Mouse (Mus musculus): ENCODE measurements at regions not wholly inside any gene's neighbourhood (a gene's known extent, or its start where the extent isn't known, plus 50 kb on each side); places are given as distances from the start of the nearest gene placed in this dataset.

GRCm38 (mm10) chr9:14200852-14201251, 74.0 kb upstream of the Sesn3 start:
- TF ChIP-seq POLR2A (IDR thresholded peaks at IDR 0.05; ENCODE audit: extremely low read depth, insufficient read depth, low read length) (no peak), CTCF (IDR thresholded peaks at IDR 0.05; ENCODE audit: extremely low read depth, insufficient read depth, low read length) (no peak)
